Mouse (Mus musculus) T-helper 2 cell (primary cell): Measurements from ENCODE around the gene Gm3411.
"Not testable (repeated sequence)": the region's sequence is repeated elsewhere in the genome, so short reads cannot be mapped to it uniquely, and the experiment has no call there.

Experiments used
- in situ Hi-C: fragments of 300-600 bp; cut with MboI, MseI; formaldehyde crosslinking; loops from one replicate; pipeline ENCODE4 v1.15.1; 2025; ENCODE audit warnings: high pct_unique_total_duplicates

The Gm3411 gene

DNA sequence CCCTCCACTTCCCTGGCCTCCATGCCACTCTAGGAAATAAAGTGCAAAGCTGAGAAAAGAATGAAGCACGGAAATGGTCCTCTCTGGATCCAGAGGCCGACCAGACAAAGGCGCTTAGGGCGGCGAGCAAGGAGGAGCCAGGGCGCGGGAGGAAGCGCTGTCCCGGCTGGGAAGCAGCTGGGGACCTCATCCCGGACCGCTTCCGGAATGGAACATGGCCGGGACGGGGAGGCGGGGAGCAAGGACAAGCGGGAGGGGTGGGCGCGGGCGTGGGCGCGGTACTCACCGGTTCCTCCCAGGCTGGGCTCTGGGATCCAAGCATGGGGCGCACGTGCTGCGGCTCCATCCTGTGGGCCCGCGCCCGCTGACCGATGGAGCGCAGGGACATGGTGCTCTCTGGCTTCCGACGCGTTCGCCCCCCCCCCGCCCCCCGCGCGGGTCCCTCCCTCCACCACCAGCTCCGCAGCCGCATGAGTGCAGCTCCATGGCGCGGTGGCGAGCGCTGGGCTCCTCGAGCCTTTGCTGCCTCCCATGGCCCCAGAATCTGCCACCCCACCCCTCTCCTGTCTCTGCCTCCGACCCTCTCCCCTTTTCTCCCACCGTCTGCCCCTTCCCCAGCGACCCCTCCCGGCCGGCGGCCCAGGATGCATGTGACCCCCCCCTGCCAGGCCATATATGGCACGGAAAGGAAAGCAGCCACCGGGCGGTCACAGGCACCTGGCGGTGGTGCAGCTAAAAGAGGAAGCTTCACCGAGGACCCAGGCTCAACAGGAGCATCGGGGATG, at the start of gene Gm3411:
Gm3411 (minus strand) TSS at position 320 of the 785 bp plus-strand sequence.
- in situ Hi-C loops: loop anchor here (25.0 kb wide), 1 partner anchor 1025 kb away; the partner anchor contains the start of gene Gm3739

DNA sequence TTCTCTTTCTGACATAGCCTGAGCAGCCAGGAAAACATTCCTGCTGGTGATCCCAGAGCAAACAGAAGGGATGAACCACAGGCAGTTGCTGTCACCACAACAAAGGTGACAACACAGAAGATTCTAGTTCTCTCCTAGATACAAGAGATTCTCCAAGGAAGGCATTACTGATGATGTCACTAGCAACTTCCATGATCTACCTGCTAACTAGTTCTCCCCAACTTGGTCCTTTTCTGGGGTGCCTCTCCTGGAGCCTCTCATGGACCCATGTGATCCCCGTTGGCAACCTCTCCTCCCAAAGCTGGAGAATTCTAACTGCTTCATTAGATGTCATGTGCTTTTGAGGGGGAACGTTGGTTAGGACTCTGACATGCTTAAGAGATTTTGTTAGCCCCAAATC, 17.7 kb upstream of the Gm3411 start, which contains the start of gene Gm21103:
Gm21103 (minus strand) TSS at position 101 of the 400 bp plus-strand sequence.
- in situ Hi-C loops: loop anchor here (10.0 to 25.0 kb wide), 3 partner anchors 333 to 1667 kb away; partner anchors contain the start of genes Gm8159 and Gm8374

DNA sequence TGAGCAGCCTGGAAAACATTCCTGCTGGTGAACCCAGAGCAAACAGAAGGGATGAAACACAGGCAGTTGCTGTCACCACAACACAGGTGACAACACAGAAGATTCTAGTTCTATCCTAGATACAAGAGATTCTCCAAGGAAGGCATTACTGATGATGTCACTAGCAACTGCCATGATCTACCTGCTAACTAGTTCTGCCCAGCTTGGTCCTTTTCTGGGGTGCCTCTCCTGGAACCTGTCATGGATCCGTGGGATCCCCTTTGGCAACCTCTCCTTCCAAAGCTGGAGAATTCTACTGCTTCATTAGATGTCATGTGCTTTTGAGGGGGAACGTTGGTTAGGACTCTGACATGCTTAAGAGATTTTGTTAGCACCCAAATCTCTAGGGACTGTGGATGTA, 67.9 kb downstream of the Gm3411 start, which contains the start of gene Gm21560:
Gm21560 (minus strand) TSS at position 101 of the 400 bp plus-strand sequence.
- in situ Hi-C loops: not testable (repeated sequence)
